Mouse (Mus musculus) kidney, embryonic 16.5 days (tissue): ENCODE measurements around the gene Bicral. TPM values are rescaled to one million over a fixed set of nuclear protein-coding genes. Genes with fewer than 3 reads are reported as not detected.

ENCODE experiments used
- ATAC-seq: fragments of 200-750 bp; cut with Nextera tagmentation; 2 replicates; pipeline ENCODE4 v1.8.0; 2017; ENCODE audit warnings: moderate TSS enrichment; ENCODE audit not compliant: low FRiP score, low TSS enrichment
- H3K27ac ChIP-seq: fragments of 300-500 bp; sonication (generic); 2 replicates; pipeline ENCODE4 v1.5.1; 2014; ENCODE audit warnings: low read length
- H3K27me3 ChIP-seq: fragments of 300-500 bp; sonication (generic); 2 replicates; pipeline ENCODE4 v1.6.1; 2014; ENCODE audit warnings: low read length, control low read depth, mixed read lengths; ENCODE audit not compliant: insufficient read depth
- H3K36me3 ChIP-seq: fragments of 300-500 bp; sonication (generic); 2 replicates; pipeline ENCODE4 v1.6.1; 2014; ENCODE audit warnings: low read length, control low read depth, mixed read lengths; ENCODE audit not compliant: insufficient read depth
- H3K4me1 ChIP-seq: fragments of 300-500 bp; sonication (generic); 2 replicates; pipeline ENCODE4 v1.6.1; 2014; ENCODE audit warnings: low read length, control low read depth, mixed read lengths; ENCODE audit not compliant: insufficient read depth
- H3K4me2 ChIP-seq: fragments of 300-500 bp; sonication (generic); replicated peaks from 2 replicates; pipeline ENCODE4 v1.6.1; 2014; ENCODE audit warnings: low read depth, low read length
- H3K4me3 ChIP-seq: fragments of 300-500 bp; sonication (generic); 2 replicates; pipeline ENCODE4 v1.5.1; 2014; ENCODE audit warnings: mild to moderate bottlenecking, low read length
- H3K9ac ChIP-seq: fragments of 300-500 bp; sonication (generic); replicated peaks from 2 replicates; pipeline ENCODE4 v1.6.1; 2014; ENCODE audit warnings: low read length
- H3K9me3 ChIP-seq: fragments of 300-500 bp; sonication (generic); 2 replicates; pipeline ENCODE4 v1.6.1; 2016; ENCODE audit warnings: low read length, control low read depth
- WGBS: fragments of 180-500 bp; shearing (Covaris S2); extraction: QIAGEN DNeasy Blood & Tissue Kit; methylation state at CpG from one replicate; pipeline ENCODE4 v1.1.7; 2014; 5-methylcytosine and 5-hydroxymethylcytosine counted together
- polyA plus RNA-seq: library from polyadenylated mRNA; unstranded; fragments of >200 nt; fragmentation: Nextera tagmentation; extraction: Ambion mirVana; gene quantifications from 2 replicates; pipeline ENCODE4 v1.2.1, GENCODE M21; 2015

Gene Bicral
- polyA plus RNA-seq, 1 experiment from 2014 or later: 3.2 TPM

- Histone ChIP-seq H3K9me3 (no peaks in the 10 kb centered on the region), H3K4me1 (peaks cover 28% of the 10 kb centered on the region), H3K27ac (peak overlapping the region; percentile 97), H3K27me3 (no peaks in the 10 kb centered on the region), H3K36me3 (peaks cover 7% of the 10 kb centered on the region), H3K4me2 (peak overlapping the region; percentile 95), H3K4me3 (peak overlapping the region; percentile 62), H3K9ac (peak overlapping the region; percentile 77)
- no peak for ATAC-seq
- 32% methylated on average over 16 of the region's 16 CpGs for WGBS
Measured at GRCm38 (mm10) chr17:46888511-46889212, 30.4 kb upstream of the Bicral start.

DNA sequence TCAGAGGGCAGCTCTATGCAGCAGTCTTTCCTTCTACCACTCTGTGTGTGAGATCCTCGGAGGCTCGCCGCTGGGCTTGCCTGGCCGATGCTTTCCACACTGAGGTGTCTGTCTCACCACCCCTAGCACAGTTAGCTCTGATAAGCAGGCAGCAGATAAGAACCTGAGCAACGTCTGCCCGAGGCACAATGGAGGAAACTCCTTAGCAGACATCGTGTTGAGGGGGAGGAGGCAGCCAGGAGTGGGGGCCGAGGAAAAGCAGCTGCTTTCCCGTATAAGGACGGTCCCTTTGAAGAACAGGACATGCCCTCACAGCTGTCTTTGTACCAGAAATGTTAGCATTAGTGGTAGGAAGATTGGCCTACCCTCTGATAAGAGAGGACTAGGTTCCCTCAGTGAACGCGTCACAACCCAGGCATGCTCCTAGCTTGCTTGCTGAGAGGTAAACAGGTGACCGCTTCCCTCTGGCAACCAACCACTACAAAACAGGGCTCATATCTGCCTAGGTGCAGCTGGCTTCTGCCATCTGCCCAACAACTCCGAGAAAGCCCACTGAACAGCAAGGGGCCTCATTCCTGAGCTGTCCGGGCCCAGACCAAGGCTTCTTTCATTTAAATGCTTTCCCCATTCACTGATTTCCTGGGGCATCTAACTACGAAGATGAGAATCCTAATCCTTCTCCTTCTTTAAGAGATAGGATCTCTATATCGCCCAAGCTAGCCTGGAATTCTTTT is 27.8 kb upstream of the Bicral start:
- peaks cover 12% of the 10 kb centered on the region; the same call in 1 of the 2 replicates for H3K4me1 ChIP-seq
- WGBS: 56% methylated on average over 17 of the region's 17 CpGs
- H3K9me3 ChIP-seq: no peaks in the 10 kb centered on the region
- H3K4me3 ChIP-seq: no peak overlapping the region
- no peaks in the 10 kb centered on the region for H3K36me3 ChIP-seq
- 0 out of 2 replicates have a peak overlapping the region, but pooled peaks have one; percentile 15 for H3K9ac ChIP-seq
- H3K27ac ChIP-seq: no peak overlapping the region
- no peak for ATAC-seq
- no peak overlapping the region for H3K4me2 ChIP-seq
- H3K27me3 ChIP-seq: no peaks in the 10 kb centered on the region

GRCm38 (mm10) chr17:46885218-46885909 is 27.1 kb upstream of the Bicral start:
- H3K9ac ChIP-seq: 0 out of 2 replicates have a peak overlapping the region, but pooled peaks have one; percentile 15
- no peak overlapping the region for H3K4me3 ChIP-seq
- no peaks in the 10 kb centered on the region for H3K36me3 ChIP-seq
- WGBS: 78% methylated on average over 11 of the region's 11 CpGs
- no peak overlapping the region for H3K27ac ChIP-seq
- H3K27me3 ChIP-seq: no peaks in the 10 kb centered on the region
- peaks cover 12% of the 10 kb centered on the region; the same call in 1 of the 2 replicates for H3K4me1 ChIP-seq
- H3K4me2 ChIP-seq: no peak overlapping the region
- ATAC-seq: no peak
- no peaks in the 10 kb centered on the region for H3K9me3 ChIP-seq

GRCm38 (mm10) chr17:46884766-46885165 is 26.5 kb upstream of the Bicral start:
- ATAC-seq: no peak
- Histone ChIP-seq H3K9ac (no peak overlapping the region), H3K27me3 (no peaks in the 10 kb centered on the region), H3K27ac (no peak overlapping the region), H3K4me3 (no peak overlapping the region), H3K36me3 (no peaks in the 10 kb centered on the region), H3K4me2 (no peak overlapping the region), H3K4me1 (peaks cover 16% of the 10 kb centered on the region; the same call in 1 of the 2 replicates), H3K9me3 (no peaks in the 10 kb centered on the region)
- WGBS: 92% methylated on average over 6 of the region's 6 CpGs

GRCm38 (mm10) chr17:46883107-46883506 is 24.8 kb upstream of the Bicral start:
- Histone ChIP-seq H3K4me3 (no peak overlapping the region), H3K9me3 (no peaks in the 10 kb centered on the region), H3K27me3 (no peaks in the 10 kb centered on the region), H3K4me2 (no peak overlapping the region; the same call in 1 of the 2 replicates), H3K4me1 (peaks cover 20% of the 10 kb centered on the region; the same call in 1 of the 2 replicates), H3K27ac (peak overlapping the region; percentile 84), H3K9ac (no peak overlapping the region), H3K36me3 (no peaks in the 10 kb centered on the region)
- ATAC-seq: 0 out of 2 replicates have a peak, but pooled peaks have one; percentile 21
- 70% methylated on average over 9 of the region's 9 CpGs for WGBS

DNA sequence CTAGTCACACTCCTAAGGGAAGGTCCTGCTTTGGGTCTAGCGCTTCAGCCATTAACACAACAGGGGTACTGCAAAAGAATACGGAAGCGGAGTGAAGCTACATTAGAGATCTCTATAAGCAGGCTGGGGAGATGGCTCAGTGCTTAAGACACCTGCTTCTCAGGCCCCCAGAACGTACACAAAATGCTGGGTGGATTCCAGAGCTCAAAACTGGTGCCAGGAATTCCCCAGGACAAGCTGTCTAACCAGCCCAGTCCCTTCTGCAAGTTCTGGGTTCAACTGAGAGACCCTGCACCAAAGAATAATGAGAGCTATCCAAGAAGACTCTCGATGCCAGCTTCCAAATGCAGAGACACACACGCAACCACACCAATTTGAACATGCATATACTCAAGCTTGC is 23.4 kb upstream of the Bicral start:
- no peaks in the 10 kb centered on the region for H3K9me3 ChIP-seq
- H3K27me3 ChIP-seq: no peaks in the 10 kb centered on the region
- no peak for ATAC-seq
- H3K9ac ChIP-seq: no peak overlapping the region
- H3K4me2 ChIP-seq: no peak overlapping the region
- WGBS: 84% methylated on average over 6 of the region's 6 CpGs
- H3K36me3 ChIP-seq: no peaks in the 10 kb centered on the region
- H3K27ac ChIP-seq: no peak overlapping the region
- no peak overlapping the region for H3K4me3 ChIP-seq
- H3K4me1 ChIP-seq: peaks cover 20% of the 10 kb centered on the region; the same call in 1 of the 2 replicates

- WGBS: 53% methylated on average over 2 of the region's 2 CpGs
- no peak for ATAC-seq
- H3K4me3 ChIP-seq: no peak overlapping the region
- no peaks in the 10 kb centered on the region for H3K9me3 ChIP-seq
- no peak overlapping the region for H3K4me2 ChIP-seq
- no peaks in the 10 kb centered on the region for H3K27me3 ChIP-seq
- H3K9ac ChIP-seq: no peak overlapping the region
- no peak overlapping the region; the same call in 1 of the 2 replicates for H3K27ac ChIP-seq
- H3K4me1 ChIP-seq: peaks cover 14% of the 10 kb centered on the region; the same call in 1 of the 2 replicates
- no peaks in the 10 kb centered on the region for H3K36me3 ChIP-seq
Measured at GRCm38 (mm10) chr17:46880322-46880721, 22.0 kb upstream of the Bicral start.

DNA sequence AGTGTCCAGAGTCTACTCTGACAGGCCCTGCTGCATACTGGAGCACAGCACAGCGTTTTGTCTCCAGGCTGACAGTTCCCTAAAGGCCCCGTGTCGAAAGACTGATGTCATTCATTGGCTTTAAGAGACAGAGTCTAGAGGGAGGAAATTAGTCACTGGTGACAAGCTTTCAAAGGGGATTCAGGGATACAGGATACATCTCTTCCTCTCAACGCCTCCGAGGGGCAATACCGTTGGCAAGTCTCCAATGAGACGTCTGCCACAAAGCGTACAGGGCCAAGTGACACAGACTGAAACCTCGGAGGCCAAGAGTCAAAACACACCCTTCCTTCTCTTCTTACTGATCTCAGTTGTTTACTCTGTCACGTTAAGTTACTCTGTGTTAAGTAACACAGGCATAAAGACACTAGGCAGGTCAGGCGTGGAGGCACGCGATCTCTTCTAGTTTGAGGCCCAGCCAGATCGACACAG is 21.6 kb upstream of the Bicral start:
- Histone ChIP-seq H3K4me1 (peaks cover 14% of the 10 kb centered on the region; the same call in 1 of the 2 replicates), H3K27me3 (no peaks in the 10 kb centered on the region), H3K9ac (no peak overlapping the region), H3K36me3 (no peaks in the 10 kb centered on the region), H3K4me2 (no peak overlapping the region), H3K4me3 (no peak overlapping the region), H3K9me3 (no peaks in the 10 kb centered on the region), H3K27ac (no peak overlapping the region; the same call in 1 of the 2 replicates)
- peak; percentile 27; the same call in 1 of the 2 replicates for ATAC-seq
- WGBS: 19% methylated on average over 14 of the region's 14 CpGs

GRCm38 (mm10) chr17:46877061-46877460 is 18.8 kb upstream of the Bicral start:
- 86% methylated on average over 5 of the region's 5 CpGs for WGBS
- H3K27ac ChIP-seq: peak overlapping the region; percentile 61

More at GRCm38 (mm10) chr17:46877061-46877460, 18.8 kb upstream of the Bicral start:
- Histone ChIP-seq H3K9me3 (no peaks in the 10 kb centered on the region), H3K27me3 (no peaks in the 10 kb centered on the region), H3K4me3 (no peak overlapping the region), H3K36me3 (no peaks in the 10 kb centered on the region), H3K9ac (no peak overlapping the region), H3K4me1 (peaks cover 22% of the 10 kb centered on the region), H3K4me2 (no peak overlapping the region)
- no peak for ATAC-seq
